Mouse (Mus musculus) cortical plate, adult 2 months (tissue): ENCODE data around the gene Hhat.

ENCODE experiments used
- CTCF ChIP-seq: fragments of 200-500 bp; IDR thresholded peaks from 2 replicates; pipeline ENCODE4 v1.5.1; 2011; ENCODE audit warnings: mild to moderate bottlenecking, control low read depth, low read length; ENCODE audit not compliant: insufficient read depth; ENCODE audit errors: extremely low read depth
- POLR2A ChIP-seq: fragments of 200-500 bp; IDR thresholded peaks from 2 replicates; pipeline ENCODE4 v1.6.1; 2011; ENCODE audit warnings: mild to moderate bottlenecking, low read length, control low read depth; ENCODE audit not compliant: insufficient read depth; ENCODE audit errors: extremely low read depth

- TF ChIP-seq CTCF (no peak), POLR2A (no peak)
Observed at GRCm38 (mm10) chr1:192785046-192785961, 14.3 kb upstream of the Hhat start.
